Mouse (Mus musculus) liver, embryonic 14.5 days (tissue): Measurements from ENCODE around the gene Atxn3.
"Not testable (repeated sequence)": the region's sequence is repeated elsewhere in the genome, so short reads cannot be mapped to it uniquely, and the experiment has no call there.

Experiments used
- CTCF ChIP-seq: IDR thresholded peaks from 2 replicates; pipeline ENCODE4 v1.5.1; 2016; ENCODE audit warnings: antibody characterized with exemption, low read depth, control low read depth
- EP300 ChIP-seq: IDR thresholded peaks from 2 replicates; pipeline ENCODE4 v1.6.1; 2016; ENCODE audit warnings: antibody characterized with exemption, low read depth

GRCm38 (mm10) chr12:101955821-101956220, 2.2 kb downstream of the Atxn3 start:
- TF ChIP-seq CTCF, EP300: not testable (repeated sequence)
